Mouse (Mus musculus) cerebellum, adult 8-10 months (tissue): Measurements from ENCODE around the gene R3hdm1.
"Not testable (repeated sequence)": the region's sequence is repeated elsewhere in the genome, so short reads cannot be mapped to it uniquely, and the experiment has no call there.

ENCODE experiments used
- DNase-seq: peaks from one replicate; pipeline ENCODE4 v3.0.0; 2022

The R3hdm1 gene

GRCm38 (mm10) chr1:128141039-128141438, 37.9 kb downstream of the R3hdm1 start:
- DNase-seq = no peak

- DNase-seq = no peak
Observed at GRCm38 (mm10) chr1:128141737-128142136, 38.6 kb downstream of the R3hdm1 start.

GRCm38 (mm10) chr1:128166956-128167355, 63.9 kb downstream of the R3hdm1 start:
- DNase-seq = no peak

- DNase-seq = no peak
Observed at GRCm38 (mm10) chr1:128170104-128170503, 67.0 kb downstream of the R3hdm1 start.

- no peak for DNase-seq
Observed at GRCm38 (mm10) chr1:128191426-128191825, 88.3 kb downstream of the R3hdm1 start.

- DNase-seq = no peak
Observed at GRCm38 (mm10) chr1:128192369-128192768, 89.3 kb downstream of the R3hdm1 start.

GRCm38 (mm10) chr1:128194011-128194410, 90.9 kb downstream of the R3hdm1 start:
- no peak for DNase-seq

- no peak for DNase-seq
Observed at GRCm38 (mm10) chr1:128197353-128197752, 94.3 kb downstream of the R3hdm1 start.

- DNase-seq = no peak
Observed at GRCm38 (mm10) chr1:128213261-128213660, 110.2 kb downstream of the R3hdm1 start.

GRCm38 (mm10) chr1:128221886-128222285, 118.8 kb downstream of the R3hdm1 start:
- DNase-seq = no peak

GRCm38 (mm10) chr1:128223304-128223703, 120.2 kb downstream of the R3hdm1 start:
- DNase-seq = no peak

GRCm38 (mm10) chr1:128235181-128235580, 132.1 kb downstream of the R3hdm1 start:
- DNase-seq = no peak

GRCm38 (mm10) chr1:128243627-128243995, 140.5 kb downstream of the R3hdm1 start, which contains the start of gene Ubxn4:
Gene Ubxn4, plus strand, starts transcription at chr1:128243964.
- no peak for DNase-seq

- peak; percentile 93 for DNase-seq
Observed at GRCm38 (mm10) chr1:128243996-128244726, 141.1 kb downstream of the R3hdm1 start.

- no peak for DNase-seq
Observed at GRCm38 (mm10) chr1:128244727-128245355, 141.7 kb downstream of the R3hdm1 start.

- not testable (repeated sequence) for DNase-seq
Observed at GRCm38 (mm10) chr1:128267061-128267460, 164.0 kb downstream of the R3hdm1 start.

GRCm38 (mm10) chr1:128270731-128271130, 167.6 kb downstream of the R3hdm1 start:
- DNase-seq = no peak

- DNase-seq = no peak
Observed at GRCm38 (mm10) chr1:128275908-128276307, 172.8 kb downstream of the R3hdm1 start.

GRCm38 (mm10) chr1:128278563-128278962, 175.5 kb downstream of the R3hdm1 start:
- no peak for DNase-seq

GRCm38 (mm10) chr1:128281753-128282152, 178.7 kb downstream of the R3hdm1 start:
- DNase-seq = no peak

GRCm38 (mm10) chr1:128282924-128283323, 179.8 kb downstream of the R3hdm1 start:
- no peak for DNase-seq

GRCm38 (mm10) chr1:128284157-128284690, 181.1 kb downstream of the R3hdm1 start:
- no peak for DNase-seq

GRCm38 (mm10) chr1:128285136-128285535, 182.0 kb downstream of the R3hdm1 start:
- no peak for DNase-seq
